Mouse (Mus musculus) heart, postnatal 36 days (tissue): ENCODE results near the gene Olfr1. TPM values are rescaled to one million over a fixed set of nuclear protein-coding genes. Genes with fewer than 3 reads are reported as not detected.

ENCODE experiments used
- DNase-seq, 2 experiments: peaks; one replicate each; pipeline ENCODE4 v3.0.0; 2021 to 2022
- intact Hi-C: fragments of 180-260 bp; cut with DNase I; formaldehyde crosslinking; loops from one replicate; pipeline ENCODE4 v1.15.1; 2025
- total RNA-seq, 2 experiments: library from RNA; stranded (reverse); gene quantifications; 2 replicates each; pipeline ENCODE4 v1.2.3; 2021

Gene Olfr1
- total RNA-seq: not detected

DNA sequence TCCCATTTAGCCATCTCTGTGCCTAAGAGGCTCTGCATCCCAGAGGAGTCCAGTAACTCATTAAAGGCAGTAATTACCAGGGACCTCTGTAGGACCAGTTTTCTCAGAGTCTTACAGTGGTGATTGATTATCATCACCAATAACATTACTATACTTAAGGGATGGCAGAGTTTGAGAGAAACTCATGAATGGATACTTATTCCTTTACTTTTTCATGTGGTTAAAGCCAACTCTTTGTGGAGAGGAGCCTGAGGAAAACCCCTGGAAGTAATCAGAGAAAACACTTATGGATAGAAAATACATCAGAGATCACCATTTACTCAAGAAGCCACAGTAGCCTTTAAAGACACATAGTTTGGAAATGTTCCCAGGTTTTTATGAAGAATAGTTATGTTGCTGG lies at the start of gene Olfr1:
Olfr1 (minus strand) TSS at position 101 of the 400 bp plus-strand sequence.
- DNase-seq: no peak
- intact Hi-C loops: no loop called here

DNA sequence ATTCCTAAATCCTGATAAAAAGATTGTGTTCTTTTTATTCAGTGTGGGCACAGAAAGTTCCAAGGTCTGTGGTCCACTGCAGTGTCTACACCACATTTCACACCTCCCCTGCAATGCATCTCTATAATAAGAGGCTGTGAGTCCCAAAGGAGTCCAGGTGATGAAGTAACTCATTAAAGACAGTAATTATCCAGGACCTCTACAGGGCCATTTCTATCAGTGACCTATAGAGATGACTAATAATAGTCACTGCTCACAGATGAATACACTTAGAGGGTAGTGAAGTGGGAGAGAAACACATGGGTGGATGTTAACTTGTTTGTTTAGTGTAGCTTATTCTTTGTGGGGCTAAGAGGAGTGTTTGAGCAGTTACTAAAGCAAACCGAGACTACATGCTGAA lies 29.0 kb upstream of the Olfr1 start, which contains the start of gene Olfr378:
Olfr378 (minus strand) TSS at position 101 of the 400 bp plus-strand sequence.
- intact Hi-C loops: no loop called here
- DNase-seq: no peak

DNA sequence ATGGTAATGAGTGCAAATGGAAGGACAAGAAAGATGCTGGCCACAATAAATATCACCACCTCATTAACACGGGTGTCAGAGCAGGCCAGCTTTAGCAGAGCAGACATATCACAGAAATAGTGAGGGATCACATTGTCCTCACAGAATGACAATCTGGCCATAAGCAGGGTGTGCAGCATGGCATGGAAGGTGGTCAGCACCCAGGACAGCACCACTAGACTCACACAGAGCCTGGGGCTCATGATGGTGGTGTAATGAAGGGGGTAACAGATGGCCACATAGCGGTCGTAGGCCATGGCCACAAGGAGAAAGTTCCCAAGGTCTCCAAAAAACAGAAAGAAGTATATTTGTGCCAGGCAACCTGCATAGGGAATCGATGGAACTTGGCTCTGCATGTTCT lies 4.0 kb downstream of the Olfr1 start:
- no peak for DNase-seq
- intact Hi-C loops: no loop called here

DNA sequence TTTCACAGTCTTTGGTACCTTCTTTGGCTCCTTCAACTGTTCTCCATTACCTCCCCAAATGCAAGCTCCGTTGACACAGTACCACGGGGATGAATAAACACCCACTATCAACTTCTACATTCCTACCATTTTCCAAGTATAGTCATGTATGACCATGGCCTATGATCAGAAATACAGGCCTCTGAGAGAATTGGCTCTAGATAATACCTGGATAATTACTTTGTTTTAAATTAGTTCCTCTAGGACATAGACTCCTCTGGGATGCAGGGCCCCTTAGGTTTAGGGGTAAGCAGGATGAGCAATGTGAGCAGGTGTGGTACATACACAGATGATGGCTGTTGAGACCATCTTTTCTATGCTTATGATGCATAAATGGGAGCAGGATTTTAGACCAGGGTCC lies 28.5 kb downstream of the Olfr1 start, which contains the start of gene Olfr376:
Olfr376 (plus strand) TSS at position 301 of the 400 bp plus-strand sequence.
- DNase-seq: no peak
- intact Hi-C loops: no loop called here

DNA sequence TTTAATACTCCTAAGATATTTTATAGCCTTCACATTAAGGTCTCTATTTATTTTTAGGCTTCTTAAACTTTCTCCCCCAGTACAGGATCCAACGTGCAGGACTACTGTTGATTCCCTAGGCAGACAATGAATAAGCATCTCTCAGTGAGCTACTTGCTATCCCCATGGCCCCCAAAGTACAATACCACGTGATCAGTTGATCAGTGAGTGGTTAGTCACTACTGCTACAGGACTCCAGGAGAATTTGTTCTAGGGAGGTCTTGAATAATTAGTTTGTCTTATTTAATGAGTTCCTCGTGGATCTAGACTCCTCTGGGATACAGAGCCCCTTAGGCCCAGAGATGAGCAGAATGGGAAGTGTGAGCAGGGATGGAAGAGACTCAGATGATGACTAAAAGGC lies 48.9 kb downstream of the Olfr1 start, which contains the start of gene Olfr20:
Olfr20 (plus strand) TSS at position 301 of the 400 bp plus-strand sequence.
- intact Hi-C loops: no loop called here
- no peak for DNase-seq

Other genes with a start within 250 kb of the Olfr1 start
- gene P2rx5, start 239.2 kb downstream of the Olfr1 start, total RNA-seq: 10 to 100 TPM; 13.1 to 17.9 TPM
- 10 to 100 TPM; 82.2 to 94.1 TPM for gene Emc6, start 222.6 kb downstream of the Olfr1 start, total RNA-seq
- gene Tax1bp3, start 222.5 kb downstream of the Olfr1 start, total RNA-seq: 10 to 100 TPM; 47.1 to 48.1 TPM
- 10 to 100 TPM in 1 of 2 experiments, 1 to 10 TPM in 1; 8.3 to 13.3 TPM for gene Ctns, start 200.6 kb downstream of the Olfr1 start, total RNA-seq
- 1 to 10 TPM; 1.3 to 1.7 TPM for gene Shpk, start 200.2 kb downstream of the Olfr1 start, total RNA-seq
- not detected for gene Trpv1, start 165.3 kb downstream of the Olfr1 start, total RNA-seq
- gene Trpv3, start 132.2 kb downstream of the Olfr1 start, total RNA-seq: under 1 TPM in 1 of 2 experiments, not detected in 1; 0.05 TPM
- gene Aspa, start 70.0 kb downstream of the Olfr1 start, total RNA-seq: 1 to 10 TPM; 1.2 to 1.3 TPM
- not detected for gene Gm49340, start 69.9 kb downstream of the Olfr1 start, total RNA-seq
- not detected for gene Spata22, start 69.9 kb downstream of the Olfr1 start, total RNA-seq
- gene Olfr20, start 48.8 kb downstream of the Olfr1 start, total RNA-seq: not detected
- gene Olfr376, start 28.4 kb downstream of the Olfr1 start, total RNA-seq: not detected
- not detected for gene Olfr378, start 28.9 kb upstream of the Olfr1 start, total RNA-seq
- not detected for gene Olfr380, start 57.9 kb upstream of the Olfr1 start, total RNA-seq
- not detected for gene Olfr381, start 92.0 kb upstream of the Olfr1 start, total RNA-seq
- not detected for gene Olfr382, start 117.6 kb upstream of the Olfr1 start, total RNA-seq
- gene Olfr385, start 193.4 kb upstream of the Olfr1 start, total RNA-seq: not detected
- gene Olfr384, start 199.0 kb upstream of the Olfr1 start, total RNA-seq: not detected